Mouse (Mus musculus) neural tube, embryonic 11.5 days (tissue): ENCODE results near the gene Mt2. TPM values are rescaled to one million over a fixed set of nuclear protein-coding genes. Genes with fewer than 3 reads are reported as not detected.

Experiments used
- ATAC-seq: fragments of 200-750 bp; cut with Nextera tagmentation; 2 replicates; pipeline ENCODE4 v1.8.0; 2017; ENCODE audit warnings: moderate number of reproducible peaks, mild to moderate bottlenecking, moderate TSS enrichment, moderate library complexity; ENCODE audit not compliant: insufficient read depth, low FRiP score, low TSS enrichment
- DNase-seq: peaks from one replicate; pipeline ENCODE4 v3.0.0-alpha.2; 2015; ENCODE audit warnings: low spot score
- H3K27ac ChIP-seq: fragments of 300-500 bp; sonication (generic); 2 replicates; pipeline ENCODE4 v1.5.1; 2014; ENCODE audit warnings: low read depth, mild to moderate bottlenecking, low read length
- H3K27me3 ChIP-seq: fragments of 300-500 bp; sonication (generic); 2 replicates; pipeline ENCODE4 v1.6.1; 2014; ENCODE audit warnings: mild to moderate bottlenecking, low read length, mixed read lengths; ENCODE audit not compliant: control insufficient read depth, insufficient read depth
- H3K36me3 ChIP-seq: fragments of 300-500 bp; sonication (generic); 2 replicates; pipeline ENCODE4 v1.6.1; 2014; ENCODE audit warnings: mild to moderate bottlenecking, low read length, moderate library complexity, mixed read lengths; ENCODE audit not compliant: control insufficient read depth, insufficient read depth
- H3K4me1 ChIP-seq: fragments of 300-500 bp; sonication (generic); 2 replicates; pipeline ENCODE4 v1.6.1; 2014; ENCODE audit warnings: low read length, mixed read lengths; ENCODE audit not compliant: control insufficient read depth, insufficient read depth
- H3K4me2 ChIP-seq: fragments of 300-500 bp; sonication (generic); 2 replicates; pipeline ENCODE4 v1.6.1; 2014; ENCODE audit warnings: low read depth, mild to moderate bottlenecking, moderate library complexity
- H3K4me3 ChIP-seq: fragments of 300-500 bp; sonication (generic); 2 replicates; pipeline ENCODE4 v1.5.1; 2014; ENCODE audit warnings: low read depth, low read length
- H3K9ac ChIP-seq: fragments of 300-500 bp; sonication (generic); 2 replicates; pipeline ENCODE4 v1.6.1; 2014; ENCODE audit warnings: mild to moderate bottlenecking, low read length
- H3K9me3 ChIP-seq: fragments of 300-500 bp; sonication (generic); 2 replicates; pipeline ENCODE4 v1.6.1; 2016; ENCODE audit warnings: low read length; ENCODE audit not compliant: control insufficient read depth
- WGBS: fragments of 180-500 bp; shearing (Covaris S2); extraction: QIAGEN DNeasy Blood & Tissue Kit; methylation state at CpG from one replicate; pipeline ENCODE4 v1.1.7; 2014; 5-methylcytosine and 5-hydroxymethylcytosine counted together
- polyA plus RNA-seq: library from polyadenylated mRNA; unstranded; fragments of >200 nt; fragmentation: Nextera tagmentation; extraction: Ambion mirVana; gene quantifications from 2 replicates; pipeline ENCODE4 v1.2.1, GENCODE M21; 2014

Mt2 gene
- polyA plus RNA-seq, 1 experiment from 2014 or later = 21.2 TPM

GRCm38 (mm10) chr8:94185791-94186190 is 13.3 kb downstream of the Mt2 start:
- 0 out of 2 replicates have a peak, but pooled peaks cover 2% of the 10 kb centered on the region for H3K4me1 ChIP-seq
- H3K27me3 ChIP-seq = peaks cover 56% of the 10 kb centered on the region
- ATAC-seq (no peak), DNase-seq (no peak)
- WGBS = 72% methylated on average over 6 of the region's 6 CpGs
- no peak overlapping the region for H3K9ac ChIP-seq
- no peaks in the 10 kb centered on the region for H3K36me3 ChIP-seq
- H3K4me3 ChIP-seq = no peak overlapping the region
- no peaks in the 10 kb centered on the region for H3K9me3 ChIP-seq
- no peak overlapping the region for H3K4me2 ChIP-seq
- no peak overlapping the region for H3K27ac ChIP-seq

- 3% methylated on average over 17 of the region's 17 CpGs for WGBS
- peak overlapping the region; percentile 20; the same call in 1 of the 2 replicates for H3K4me2 ChIP-seq
- H3K27me3 ChIP-seq = peaks cover 55% of the 10 kb centered on the region
- H3K4me3 ChIP-seq = no peak overlapping the region
- 0 out of 2 replicates have a peak, but pooled peaks cover 2% of the 10 kb centered on the region for H3K4me1 ChIP-seq
- no peaks in the 10 kb centered on the region for H3K9me3 ChIP-seq
- H3K27ac ChIP-seq = no peak overlapping the region
- no peak overlapping the region for H3K9ac ChIP-seq
- no peaks in the 10 kb centered on the region for H3K36me3 ChIP-seq
- DNase-seq (peak; percentile 60), ATAC-seq (0 out of 2 replicates have a peak, but pooled peaks have one; percentile 29)
These were observed 14.1 kb downstream of the Mt2 start for GRCm38 (mm10) chr8:94186542-94186941.

- 24% methylated on average over 21 of the region's 21 CpGs for WGBS
- 0 out of 2 replicates have a peak, but pooled peaks have one; percentile 35 for ATAC-seq
- Histone ChIP-seq H3K27me3 (peaks cover 46% of the 10 kb centered on the region), H3K4me2 (no peak overlapping the region), H3K36me3 (no peaks in the 10 kb centered on the region), H3K4me3 (no peak overlapping the region), H3K4me1 (0 out of 2 replicates have a peak, but pooled peaks cover 2% of the 10 kb centered on the region), H3K9me3 (no peaks in the 10 kb centered on the region), H3K9ac (peak overlapping the region; percentile 37), H3K27ac (no peak overlapping the region)
- DNase-seq = peak; percentile 56
These were observed 15.0 kb downstream of the Mt2 start for GRCm38 (mm10) chr8:94187290-94188002.

- Histone ChIP-seq H3K27ac (no peak overlapping the region), H3K27me3 (peaks cover 26% of the 10 kb centered on the region), H3K4me1 (0 out of 2 replicates have a peak, but pooled peaks cover 2% of the 10 kb centered on the region), H3K36me3 (no peaks in the 10 kb centered on the region), H3K9ac (no peak overlapping the region), H3K4me3 (no peak overlapping the region), H3K9me3 (no peaks in the 10 kb centered on the region), H3K4me2 (no peak overlapping the region)
- 84% methylated on average over 13 of the region's 13 CpGs for WGBS
- ATAC-seq = no peak
- DNase-seq = no peak
These were observed 17.0 kb downstream of the Mt2 start for GRCm38 (mm10) chr8:94189275-94190031.

GRCm38 (mm10) chr8:94191101-94191691 is 18.7 kb downstream of the Mt2 start:
- no peak overlapping the region for H3K4me3 ChIP-seq
- peaks cover 15% of the 10 kb centered on the region for H3K27me3 ChIP-seq
- H3K27ac ChIP-seq = no peak overlapping the region
- H3K9me3 ChIP-seq = no peaks in the 10 kb centered on the region
- no peak for ATAC-seq
- H3K4me1 ChIP-seq = 0 out of 2 replicates have a peak, but pooled peaks cover 2% of the 10 kb centered on the region
- no peak for DNase-seq
- 31% methylated on average over 21 of the region's 21 CpGs for WGBS
- H3K4me2 ChIP-seq = peak overlapping the region; percentile 35
- H3K9ac ChIP-seq = no peak overlapping the region
- no peaks in the 10 kb centered on the region for H3K36me3 ChIP-seq

- no peaks in the 10 kb centered on the region for H3K36me3 ChIP-seq
- H3K27ac ChIP-seq = no peak overlapping the region
- ATAC-seq (no peak), DNase-seq (no peak)
- no peak overlapping the region for H3K4me3 ChIP-seq
- H3K27me3 ChIP-seq = 0 out of 2 replicates have a peak, but pooled peaks cover 2% of the 10 kb centered on the region
- H3K4me2 ChIP-seq = no peak overlapping the region
- 70% methylated on average over 1 of the region's 1 CpGs for WGBS
- no peaks in the 10 kb centered on the region for H3K9me3 ChIP-seq
- H3K9ac ChIP-seq = no peak overlapping the region
- H3K4me1 ChIP-seq = no peaks in the 10 kb centered on the region
These were observed 20.5 kb downstream of the Mt2 start for GRCm38 (mm10) chr8:94192926-94193325.

GRCm38 (mm10) chr8:94194591-94195223 is 22.2 kb downstream of the Mt2 start:
- WGBS = 91% methylated on average over 7 of the region's 7 CpGs
- H3K4me1 ChIP-seq = no peaks in the 10 kb centered on the region
- no peak overlapping the region for H3K9ac ChIP-seq
- H3K36me3 ChIP-seq = no peaks in the 10 kb centered on the region
- H3K4me2 ChIP-seq = no peak overlapping the region
- no peaks in the 10 kb centered on the region for H3K9me3 ChIP-seq
- no peaks in the 10 kb centered on the region for H3K27me3 ChIP-seq
- no peak overlapping the region for H3K27ac ChIP-seq
- ATAC-seq (no peak), DNase-seq (no peak)
- no peak overlapping the region for H3K4me3 ChIP-seq

GRCm38 (mm10) chr8:94199202-94199869 is 26.9 kb downstream of the Mt2 start:
- DNase-seq (peak; percentile 69), ATAC-seq (no peak)
- WGBS = 47% methylated on average over 10 of the region's 10 CpGs
- H3K4me1 ChIP-seq = no peaks in the 10 kb centered on the region
- H3K9ac ChIP-seq = no peak overlapping the region
- no peaks in the 10 kb centered on the region for H3K27me3 ChIP-seq
- no peaks in the 10 kb centered on the region for H3K9me3 ChIP-seq
- no peaks in the 10 kb centered on the region for H3K36me3 ChIP-seq
- H3K27ac ChIP-seq = no peak overlapping the region
- H3K4me3 ChIP-seq = no peak overlapping the region
- no peak overlapping the region for H3K4me2 ChIP-seq
